Mouse (Mus musculus) CH12.LX (cell line): Measurements from ENCODE around the gene Iqgap3. TPM values are rescaled to one million over a fixed set of nuclear protein-coding genes. Genes with fewer than 3 reads are reported as not detected.

Experiments used
- DNase-seq: peaks from one replicate; pipeline ENCODE4 v3.0.0-alpha.2; 2013; ENCODE audit errors: extremely low read depth
- H3K27ac ChIP-seq: 2 replicates; pipeline ENCODE4 v1.5.1; 2012; ENCODE audit warnings: low read depth, mild to moderate bottlenecking, control low read depth, moderate library complexity; ENCODE audit not compliant: insufficient read depth
- H3K27me3 ChIP-seq: replicated peaks from 2 replicates; pipeline ENCODE3; 2012; ENCODE audit warnings: inconsistent platforms
- H3K36me3 ChIP-seq, 2 experiments: replicated peaks in 1 of 2; 2 replicates each; pipeline versions ENCODE3 to v1.6.1; 2012; ENCODE audit warnings: inconsistent platforms in 1 of 2, low read length in 1 of 2, mild to moderate bottlenecking in 1 of 2, mixed read lengths in 1 of 2, moderate library complexity in 1 of 2; ENCODE audit not compliant: control insufficient read depth in 1 of 2, insufficient read depth in 1 of 2
- H3K4me1 ChIP-seq, 2 experiments: 2 replicates each; pipeline ENCODE4 v1.6.1; 2012; ENCODE audit warnings: inconsistent platforms in 1 of 2, moderate library complexity in 1 of 2; ENCODE audit not compliant: insufficient read depth in 2 of 2, control insufficient read depth in 1 of 2
- H3K4me2 ChIP-seq: 2 replicates; pipeline ENCODE4 v1.6.1; 2012; ENCODE audit warnings: low read depth, mild to moderate bottlenecking, control low read depth; ENCODE audit not compliant: poor library complexity, insufficient read depth, severe bottlenecking
- H3K4me3 ChIP-seq, 3 experiments: fragments of 150-350 bp in 1 of 3; sonication (generic) in 1 of 3; replicated peaks in 1 of 3; 2 replicates each; pipeline versions ENCODE3 to v1.5.1; 2011 to 2012; ENCODE audit warnings: low read depth in 2 of 3, low read length in 2 of 3, mild to moderate bottlenecking in 2 of 3, moderate library complexity in 2 of 3, control low read depth in 1 of 3, improper control_type of control experiment in 1 of 3, inconsistent platforms in 1 of 3, mixed read lengths in 1 of 3; ENCODE audit not compliant: poor library complexity in 1 of 3
- H3K79me2 ChIP-seq: replicated peaks from 2 replicates; pipeline ENCODE4 v1.6.1; 2012; ENCODE audit warnings: mild to moderate bottlenecking, moderate library complexity; ENCODE audit not compliant: control insufficient read depth, poor library complexity, insufficient read depth, severe bottlenecking; ENCODE audit errors: extremely low read depth
- H3K9ac ChIP-seq: 2 replicates; pipeline ENCODE4 v1.6.1; 2012; ENCODE audit warnings: low read depth, mild to moderate bottlenecking, control low read depth, moderate library complexity; ENCODE audit not compliant: insufficient read depth
- H3K9me3 ChIP-seq: replicated peaks from 2 replicates; pipeline ENCODE3; 2012; ENCODE audit warnings: low read length, inconsistent platforms, mixed read lengths
- ELF1 ChIP-seq: IDR thresholded peaks from 2 replicates; pipeline ENCODE4 v1.6.1; 2014; ENCODE audit warnings: low read depth, mild to moderate bottlenecking, inconsistent platforms, low read length, improper control_type of control experiment
- EP300 ChIP-seq: IDR thresholded peaks from 2 replicates; pipeline ENCODE4 v1.6.1; 2011; ENCODE audit warnings: low read length, improper control_type of control experiment
- GABPA ChIP-seq: IDR thresholded peaks from 2 replicates; pipeline ENCODE4 v1.6.1; 2012; ENCODE audit warnings: low read depth, low read length, improper control_type of control experiment, inconsistent platforms; ENCODE audit not compliant: insufficient replicate concordance
- HCFC1 ChIP-seq: IDR thresholded peaks from 2 replicates; pipeline ENCODE4 v1.6.1; 2012; ENCODE audit warnings: low read depth, mild to moderate bottlenecking, inconsistent platforms, low read length, improper control_type of control experiment
- IRF4 ChIP-seq: IDR thresholded peaks from 2 replicates; pipeline ENCODE4 v1.6.1; 2014; ENCODE audit warnings: low read depth, mild to moderate bottlenecking, inconsistent platforms, low read length, improper control_type of control experiment
- JUN ChIP-seq: IDR thresholded peaks from 2 replicates; pipeline ENCODE4 v1.6.1; 2011; ENCODE audit warnings: low read depth, mild to moderate bottlenecking, low read length, improper control_type of control experiment, moderate library complexity; ENCODE audit not compliant: insufficient read depth
- KAT2A ChIP-seq: IDR thresholded peaks from 2 replicates; pipeline ENCODE4 v1.6.1; 2012; ENCODE audit warnings: low read length, improper control_type of control experiment, inconsistent platforms; ENCODE audit not compliant: insufficient replicate concordance
- MAFK ChIP-seq: IDR thresholded peaks from 2 replicates; pipeline ENCODE4 v1.6.1; 2011; ENCODE audit warnings: low read length, improper control_type of control experiment; ENCODE audit not compliant: insufficient replicate concordance
- MAZ ChIP-seq: IDR thresholded peaks from 2 replicates; pipeline ENCODE4 v1.6.1; 2012; ENCODE audit warnings: low read depth, mild to moderate bottlenecking, inconsistent platforms, low read length, improper control_type of control experiment, moderate library complexity
- MEF2A ChIP-seq: IDR thresholded peaks from 2 replicates; pipeline ENCODE4 v1.6.1; 2014; ENCODE audit warnings: low read depth, mild to moderate bottlenecking, inconsistent platforms, low read length, improper control_type of control experiment, borderline replicate concordance
- NELFE ChIP-seq: IDR thresholded peaks from 2 replicates; pipeline ENCODE4 v1.6.1; 2011; ENCODE audit warnings: low read depth, low read length, improper control_type of control experiment
- NRF1 ChIP-seq: IDR thresholded peaks from 2 replicates; pipeline ENCODE4 v1.6.1; 2014; ENCODE audit warnings: low read depth, mild to moderate bottlenecking, inconsistent platforms, low read length, improper control_type of control experiment, moderate library complexity
- POLR2A ChIP-seq: IDR thresholded peaks from 2 replicates; pipeline ENCODE4 v1.6.1; 2011; ENCODE audit warnings: low read depth, mild to moderate bottlenecking, improper control_type of control experiment, low read length
- RCOR1 ChIP-seq: conservative IDR thresholded peaks from 2 replicates; pipeline ENCODE4 v1.6.1; 2012; ENCODE audit warnings: low read depth, mild to moderate bottlenecking, inconsistent platforms, low read length, improper control_type of control experiment
- TBP ChIP-seq: conservative IDR thresholded peaks from 2 replicates; pipeline ENCODE4 v1.6.1; 2011; ENCODE audit warnings: low read depth, low read length, improper control_type of control experiment
- TCF12 ChIP-seq: IDR thresholded peaks from 2 replicates; pipeline ENCODE4 v1.6.1; 2014; ENCODE audit warnings: low read depth, mild to moderate bottlenecking, inconsistent platforms, low read length, improper control_type of control experiment
- UBTF ChIP-seq: IDR thresholded peaks from 2 replicates; pipeline ENCODE4 v1.6.1; 2012; ENCODE audit warnings: low read depth, mild to moderate bottlenecking, inconsistent platforms, low read length, improper control_type of control experiment, moderate library complexity
- USF1 ChIP-seq: IDR thresholded peaks from 2 replicates; pipeline ENCODE4 v1.6.1; 2014; ENCODE audit warnings: low read depth, mild to moderate bottlenecking, inconsistent platforms, low read length, improper control_type of control experiment
- ZC3H11A ChIP-seq: IDR thresholded peaks from 2 replicates; pipeline ENCODE4 v1.6.1; 2012; ENCODE audit warnings: low read depth, mild to moderate bottlenecking, inconsistent platforms, low read length, improper control_type of control experiment
- ZKSCAN1 ChIP-seq: IDR thresholded peaks from 2 replicates; pipeline ENCODE4 v1.6.1; 2012; ENCODE audit warnings: low read depth, inconsistent platforms, low read length, improper control_type of control experiment, borderline replicate concordance
- ZMIZ1 ChIP-seq: IDR thresholded peaks from 2 replicates; pipeline ENCODE4 v1.6.1; 2012; ENCODE audit warnings: low read depth, mild to moderate bottlenecking, inconsistent platforms, low read length, improper control_type of control experiment
- dilution Hi-C: fragments of 300-500 bp; cut with MboI; formaldehyde crosslinking; loops from 2 replicates; pipeline ENCODE4 v1.14.3; 2020; ENCODE audit warnings: low sequenced_read_pairs; ENCODE audit not compliant: extremely low pct_unique_long_range_greater_than_20kb, extremely low pct_ligation_motif_present
- in situ Hi-C: fragments of 300-500 bp; cut with MboI; formaldehyde crosslinking; loops from 3 replicates; pipeline ENCODE4 v1.14.3; 2019; ENCODE audit warnings: low sequenced_read_pairs, low pct_ligation_motif_present, low pct_unique_long_range_greater_than_20kb, mixed read lengths
- polyA plus RNA-seq: library from polyadenylated mRNA; unstranded; fragments of >175 nt; gene quantifications from 2 replicates; pipeline ENCODE4 v1.2.1, GENCODE M21; 2012; ENCODE audit warnings: low read depth; ENCODE audit not compliant: insufficient read length
- total RNA-seq, 2 experiments: library from RNA; depleted of rRNA; stranded (reverse); fragments of 300-350 nt in 1 of 2; fragments of >200 nt in 1 of 2; gene quantifications; 2 replicates each; pipeline ENCODE4 v1.2.3; 2012 to 2014

Iqgap3 gene
- total and polyA plus RNA-seq, 3 experiments = 13.0 to 21.9 (median 18.3) TPM

GRCm38 (mm10) chr3:88144648-88145410, 63.1 kb downstream of the Iqgap3 start:
- Histone ChIP-seq H3K27me3 (no peaks in the 10 kb centered on the region), H3K79me2 (peaks cover 69% of the 10 kb centered on the region), H3K36me3 (peaks cover 2 to 17% of the 10 kb centered on the region in 2 experiments), H3K27ac (peak overlapping the region; percentile 97; the same call in 1 of the 2 replicates), H3K4me2 (peak overlapping the region; percentile 99), H3K9ac (peak overlapping the region; percentile 89), H3K4me3 (peak overlapping the region; percentile 73 to 96 (median 88)), H3K4me1 (peaks cover 31 to 63% of the 10 kb centered on the region in 2 experiments), H3K9me3 (no peaks in the 10 kb centered on the region)
- dilution Hi-C loops (no loop called here), in situ Hi-C loops (no loop called here)
- DNase-seq = no peak
- no peak for TF ChIP-seq ZKSCAN1
- TF ChIP-seq ZMIZ1 = no peak
- TF ChIP-seq MAZ = 0 out of 2 replicates have a peak, but pooled peaks have one; percentile 34

- no peak for TF ChIP-seq MEF2A
- TF ChIP-seq TCF12 = 0 out of 2 replicates have a peak, but pooled peaks have one; percentile 22
- Histone ChIP-seq H3K27ac (peak overlapping the region; percentile 97; the same call in 1 of the 2 replicates), H3K4me1 (peaks cover 34 to 62% of the 10 kb centered on the region in 2 experiments), H3K4me3 (peak overlapping the region in 2 of 3 experiments; percentile 19 to 96), H3K27me3 (no peaks in the 10 kb centered on the region), H3K9ac (peak overlapping the region; percentile 89), H3K79me2 (peaks cover 74% of the 10 kb centered on the region), H3K4me2 (peak overlapping the region; percentile 99), H3K36me3 (peaks cover 2 to 17% of the 10 kb centered on the region in 2 experiments), H3K9me3 (no peaks in the 10 kb centered on the region)
- no peak for DNase-seq
- dilution Hi-C loops (no loop called here), in situ Hi-C loops (no loop called here)
These were observed 63.6 kb downstream of the Iqgap3 start for GRCm38 (mm10) chr3:88145411-88145782.

GRCm38 (mm10) chr3:88145952-88146351, 64.2 kb downstream of the Iqgap3 start:
- H3K36me3 ChIP-seq = peaks cover 2 to 20% of the 10 kb centered on the region in 2 experiments
- dilution Hi-C loops (no loop called here), in situ Hi-C loops (no loop called here)
- peak overlapping the region in 2 of 3 experiments; percentile 14 to 96 for H3K4me3 ChIP-seq
- peaks cover 80% of the 10 kb centered on the region for H3K79me2 ChIP-seq
- peak overlapping the region; percentile 97 for H3K27ac ChIP-seq
- peak overlapping the region; percentile 99 for H3K4me2 ChIP-seq
- H3K9me3 ChIP-seq = no peaks in the 10 kb centered on the region
- peaks cover 36 to 62% of the 10 kb centered on the region in 2 experiments for H3K4me1 ChIP-seq
- no peak for DNase-seq
- H3K27me3 ChIP-seq = no peaks in the 10 kb centered on the region
- H3K9ac ChIP-seq = peak overlapping the region; percentile 89; the same call in 1 of the 2 replicates
- no peak for TF ChIP-seq MAFK
- no peak for TF ChIP-seq TCF12
- TF ChIP-seq JUN = no peak
- TF ChIP-seq ZC3H11A = no peak
- no peak for TF ChIP-seq ELF1
- no peak for TF ChIP-seq NRF1
- no peak for TF ChIP-seq POLR2A
- no peak for TF ChIP-seq NELFE
- TF ChIP-seq HCFC1 = no peak
- no peak for TF ChIP-seq GABPA
- no peak for TF ChIP-seq RCOR1
- no peak for TF ChIP-seq ZMIZ1
- TF ChIP-seq IRF4 = no peak
- TF ChIP-seq TBP = no peak
- TF ChIP-seq KAT2A = no peak
- no peak for TF ChIP-seq UBTF
- TF ChIP-seq USF1 = no peak
- TF ChIP-seq EP300 = no peak
- no peak for TF ChIP-seq MAZ
